Mouse (Mus musculus) CH12.LX (cell line): ENCODE results near the gene Polr2l. TPM values are rescaled to one million over a fixed set of nuclear protein-coding genes. Genes with fewer than 3 reads are reported as not detected.
A peak's percentile ranks its signal among the peaks of the same experiment; 100 is the strongest.
"Not testable (repeated sequence)": the region's sequence is repeated elsewhere in the genome, so short reads cannot be mapped to it uniquely, and the experiment has no call there.

Source experiments
- DNase-seq: peaks from one replicate; pipeline ENCODE4 v3.0.0-alpha.2; 2013; ENCODE audit errors: extremely low read depth
- H3K27ac ChIP-seq: 2 replicates; pipeline ENCODE4 v1.5.1; 2012; ENCODE audit warnings: low read depth, mild to moderate bottlenecking, control low read depth, moderate library complexity; ENCODE audit not compliant: insufficient read depth
- H3K27me3 ChIP-seq: replicated peaks from 2 replicates; pipeline ENCODE3; 2012; ENCODE audit warnings: inconsistent platforms
- H3K36me3 ChIP-seq, 2 experiments: replicated peaks in 1 of 2; 2 replicates each; pipeline versions ENCODE3 to v1.6.1; 2012; ENCODE audit warnings: inconsistent platforms in 1 of 2, low read length in 1 of 2, mild to moderate bottlenecking in 1 of 2, mixed read lengths in 1 of 2, moderate library complexity in 1 of 2; ENCODE audit not compliant: control insufficient read depth in 1 of 2, insufficient read depth in 1 of 2
- H3K4me1 ChIP-seq, 2 experiments: 2 replicates each; pipeline ENCODE4 v1.6.1; 2012; ENCODE audit warnings: inconsistent platforms in 1 of 2, moderate library complexity in 1 of 2; ENCODE audit not compliant: insufficient read depth in 2 of 2, control insufficient read depth in 1 of 2
- H3K4me2 ChIP-seq: 2 replicates; pipeline ENCODE4 v1.6.1; 2012; ENCODE audit warnings: low read depth, mild to moderate bottlenecking, control low read depth; ENCODE audit not compliant: poor library complexity, insufficient read depth, severe bottlenecking
- H3K4me3 ChIP-seq, 3 experiments: fragments of 150-350 bp in 1 of 3; sonication (generic) in 1 of 3; replicated peaks in 1 of 3; 2 replicates each; pipeline versions ENCODE3 to v1.5.1; 2011 to 2012; ENCODE audit warnings: low read depth in 2 of 3, low read length in 2 of 3, mild to moderate bottlenecking in 2 of 3, moderate library complexity in 2 of 3, control low read depth in 1 of 3, improper control_type of control experiment in 1 of 3, inconsistent platforms in 1 of 3, mixed read lengths in 1 of 3; ENCODE audit not compliant: poor library complexity in 1 of 3
- H3K79me2 ChIP-seq: replicated peaks from 2 replicates; pipeline ENCODE4 v1.6.1; 2012; ENCODE audit warnings: mild to moderate bottlenecking, moderate library complexity; ENCODE audit not compliant: control insufficient read depth, poor library complexity, insufficient read depth, severe bottlenecking; ENCODE audit errors: extremely low read depth
- H3K9ac ChIP-seq: 2 replicates; pipeline ENCODE4 v1.6.1; 2012; ENCODE audit warnings: low read depth, mild to moderate bottlenecking, control low read depth, moderate library complexity; ENCODE audit not compliant: insufficient read depth
- H3K9me3 ChIP-seq: replicated peaks from 2 replicates; pipeline ENCODE3; 2012; ENCODE audit warnings: low read length, inconsistent platforms, mixed read lengths
- BHLHE40 ChIP-seq: IDR thresholded peaks from 2 replicates; pipeline ENCODE4 v1.6.1; 2011; ENCODE audit warnings: mild to moderate bottlenecking, low read depth, low read length, improper control_type of control experiment
- CHD1 ChIP-seq: IDR thresholded peaks from 2 replicates; pipeline ENCODE4 v1.6.1; 2012; ENCODE audit warnings: low read depth, low read length, improper control_type of control experiment, inconsistent platforms
- E2F4 ChIP-seq: IDR thresholded peaks from 2 replicates; pipeline ENCODE4 v1.6.1; 2011; ENCODE audit warnings: low read depth, low read length, improper control_type of control experiment; ENCODE audit not compliant: insufficient replicate concordance
- ELF1 ChIP-seq: IDR thresholded peaks from 2 replicates; pipeline ENCODE4 v1.6.1; 2014; ENCODE audit warnings: low read depth, mild to moderate bottlenecking, inconsistent platforms, low read length, improper control_type of control experiment
- EP300 ChIP-seq: IDR thresholded peaks from 2 replicates; pipeline ENCODE4 v1.6.1; 2011; ENCODE audit warnings: low read length, improper control_type of control experiment
- ETS1 ChIP-seq: conservative IDR thresholded peaks from 2 replicates; pipeline ENCODE4 v1.6.1; 2012; ENCODE audit warnings: low read depth, mild to moderate bottlenecking, inconsistent platforms, low read length, improper control_type of control experiment, moderate library complexity
- HCFC1 ChIP-seq: IDR thresholded peaks from 2 replicates; pipeline ENCODE4 v1.6.1; 2012; ENCODE audit warnings: low read depth, mild to moderate bottlenecking, inconsistent platforms, low read length, improper control_type of control experiment
- IRF4 ChIP-seq: IDR thresholded peaks from 2 replicates; pipeline ENCODE4 v1.6.1; 2014; ENCODE audit warnings: low read depth, mild to moderate bottlenecking, inconsistent platforms, low read length, improper control_type of control experiment
- JUN ChIP-seq: IDR thresholded peaks from 2 replicates; pipeline ENCODE4 v1.6.1; 2011; ENCODE audit warnings: low read depth, mild to moderate bottlenecking, low read length, improper control_type of control experiment, moderate library complexity; ENCODE audit not compliant: insufficient read depth
- JUND ChIP-seq: conservative IDR thresholded peaks from 2 replicates; pipeline ENCODE4 v1.6.1; 2011; ENCODE audit warnings: low read depth, low read length, improper control_type of control experiment
- KAT2A ChIP-seq: IDR thresholded peaks from 2 replicates; pipeline ENCODE4 v1.6.1; 2012; ENCODE audit warnings: low read length, improper control_type of control experiment, inconsistent platforms; ENCODE audit not compliant: insufficient replicate concordance
- MAFK ChIP-seq: IDR thresholded peaks from 2 replicates; pipeline ENCODE4 v1.6.1; 2011; ENCODE audit warnings: low read length, improper control_type of control experiment; ENCODE audit not compliant: insufficient replicate concordance
- MAX ChIP-seq: IDR thresholded peaks from 2 replicates; pipeline ENCODE4 v1.6.1; 2011; ENCODE audit warnings: low read length, improper control_type of control experiment
- MAZ ChIP-seq: IDR thresholded peaks from 2 replicates; pipeline ENCODE4 v1.6.1; 2012; ENCODE audit warnings: low read depth, mild to moderate bottlenecking, inconsistent platforms, low read length, improper control_type of control experiment, moderate library complexity
- MEF2A ChIP-seq: IDR thresholded peaks from 2 replicates; pipeline ENCODE4 v1.6.1; 2014; ENCODE audit warnings: low read depth, mild to moderate bottlenecking, inconsistent platforms, low read length, improper control_type of control experiment, borderline replicate concordance
- MXI1 ChIP-seq: IDR thresholded peaks from 2 replicates; pipeline ENCODE4 v1.6.1; 2011; ENCODE audit warnings: mild to moderate bottlenecking, low read depth, low read length, improper control_type of control experiment
- MYC ChIP-seq: IDR thresholded peaks from 2 replicates; pipeline ENCODE4 v1.6.1; 2011; ENCODE audit warnings: low read depth, mild to moderate bottlenecking, improper control_type of control experiment, low read length
- NELFE ChIP-seq: IDR thresholded peaks from 2 replicates; pipeline ENCODE4 v1.6.1; 2011; ENCODE audit warnings: low read depth, low read length, improper control_type of control experiment
- NRF1 ChIP-seq: IDR thresholded peaks from 2 replicates; pipeline ENCODE4 v1.6.1; 2014; ENCODE audit warnings: low read depth, mild to moderate bottlenecking, inconsistent platforms, low read length, improper control_type of control experiment, moderate library complexity
- PAX5 ChIP-seq: IDR thresholded peaks from 2 replicates; pipeline ENCODE4 v1.6.1; 2012; ENCODE audit warnings: low read length, inconsistent platforms, mixed read lengths
- POLR2A ChIP-seq: IDR thresholded peaks from 2 replicates; pipeline ENCODE4 v1.6.1; 2011; ENCODE audit warnings: low read depth, mild to moderate bottlenecking, improper control_type of control experiment, low read length
- POLR2AphosphoS2 ChIP-seq: IDR thresholded peaks from 2 replicates; pipeline ENCODE4 v1.6.1; 2011; ENCODE audit warnings: low read depth, low read length, improper control_type of control experiment
- RCOR1 ChIP-seq: conservative IDR thresholded peaks from 2 replicates; pipeline ENCODE4 v1.6.1; 2012; ENCODE audit warnings: low read depth, mild to moderate bottlenecking, inconsistent platforms, low read length, improper control_type of control experiment
- SIN3A ChIP-seq: IDR thresholded peaks from 2 replicates; pipeline ENCODE4 v1.6.1; 2012; ENCODE audit warnings: low read length, improper control_type of control experiment, inconsistent platforms
- TBP ChIP-seq: conservative IDR thresholded peaks from 2 replicates; pipeline ENCODE4 v1.6.1; 2011; ENCODE audit warnings: low read depth, low read length, improper control_type of control experiment
- TCF12 ChIP-seq: IDR thresholded peaks from 2 replicates; pipeline ENCODE4 v1.6.1; 2014; ENCODE audit warnings: low read depth, mild to moderate bottlenecking, inconsistent platforms, low read length, improper control_type of control experiment
- UBTF ChIP-seq: IDR thresholded peaks from 2 replicates; pipeline ENCODE4 v1.6.1; 2012; ENCODE audit warnings: low read depth, mild to moderate bottlenecking, inconsistent platforms, low read length, improper control_type of control experiment, moderate library complexity
- USF1 ChIP-seq: IDR thresholded peaks from 2 replicates; pipeline ENCODE4 v1.6.1; 2014; ENCODE audit warnings: low read depth, mild to moderate bottlenecking, inconsistent platforms, low read length, improper control_type of control experiment
- USF2 ChIP-seq: conservative IDR thresholded peaks from 2 replicates; pipeline ENCODE4 v1.6.1; 2011; ENCODE audit warnings: low read depth, low read length, improper control_type of control experiment
- ZMIZ1 ChIP-seq: IDR thresholded peaks from 2 replicates; pipeline ENCODE4 v1.6.1; 2012; ENCODE audit warnings: low read depth, mild to moderate bottlenecking, inconsistent platforms, low read length, improper control_type of control experiment
- ZNF384 ChIP-seq: IDR thresholded peaks from 2 replicates; pipeline ENCODE4 v1.6.1; 2012; ENCODE audit warnings: low read depth, low read length, improper control_type of control experiment, inconsistent platforms
- dilution Hi-C: fragments of 300-500 bp; cut with MboI; formaldehyde crosslinking; loops from 2 replicates; pipeline ENCODE4 v1.14.3; 2020; ENCODE audit warnings: low sequenced_read_pairs; ENCODE audit not compliant: extremely low pct_unique_long_range_greater_than_20kb, extremely low pct_ligation_motif_present
- in situ Hi-C: fragments of 300-500 bp; cut with MboI; formaldehyde crosslinking; loops from 3 replicates; pipeline ENCODE4 v1.14.3; 2019; ENCODE audit warnings: low sequenced_read_pairs, low pct_ligation_motif_present, low pct_unique_long_range_greater_than_20kb, mixed read lengths
- polyA plus RNA-seq: library from polyadenylated mRNA; unstranded; fragments of >175 nt; gene quantifications from 2 replicates; pipeline ENCODE4 v1.2.1, GENCODE M21; 2012; ENCODE audit warnings: low read depth; ENCODE audit not compliant: insufficient read length
- total RNA-seq, 2 experiments: library from RNA; depleted of rRNA; stranded (reverse); fragments of 300-350 nt in 1 of 2; fragments of >200 nt in 1 of 2; gene quantifications; 2 replicates each; pipeline ENCODE4 v1.2.3; 2012 to 2014

Polr2l gene
- total and polyA plus RNA-seq, 3 experiments: 35.7 to 82.3 (median 64.8) TPM

GRCm38 (mm10) chr7:141447110-141447991 is 27.6 kb downstream of the Polr2l start, which contains the start of gene Rplp2:
TSS of gene Rplp2 (plus strand) at chr7:141447370.
- H3K4me1 ChIP-seq: peaks cover 3 to 46% of the 10 kb centered on the region in 2 experiments; a peak in 3 of 4 replicates
- peak; percentile 97 for DNase-seq

GRCm38 (mm10) chr7:141446374-141446773 is 28.6 kb downstream of the Polr2l start:
- TF ChIP-seq ZNF384: peak; percentile 70
- H3K27ac ChIP-seq, in situ Hi-C loops, dilution Hi-C loops, H3K9me3 ChIP-seq, DNase-seq, H3K27me3 ChIP-seq: not testable (repeated sequence)
- peaks cover 30% of the 10 kb centered on the region for H3K79me2 ChIP-seq
- H3K4me3 ChIP-seq: peak overlapping the region in 2 of 3 experiments; percentile 71 to 97
- peak overlapping the region; percentile 57 for H3K4me2 ChIP-seq
- H3K9ac ChIP-seq: peak overlapping the region; percentile 67; the same call in 1 of the 2 replicates
- peaks cover 33 to 44% of the 10 kb centered on the region in 2 experiments for H3K36me3 ChIP-seq
- H3K4me1 ChIP-seq: peaks cover 10 to 56% of the 10 kb centered on the region in 2 experiments

More at GRCm38 (mm10) chr7:141447110-141447991, 27.6 kb downstream of the Polr2l start, which contains the start of gene Rplp2:
- H3K9ac ChIP-seq: peak within 1 kb of the TSS; percentile 95
- peaks cover 26% of the 10 kb centered on the region for H3K79me2 ChIP-seq
- in situ Hi-C loops (no loop called here), dilution Hi-C loops (no loop called here)
- H3K4me3 ChIP-seq: peak within 1 kb of the TSS; percentile 71 to 97 (median 97)
- H3K36me3 ChIP-seq: peaks cover 33 to 44% of the 10 kb centered on the region in 2 experiments
- H3K27me3 ChIP-seq: no peaks in the 10 kb centered on the region
- H3K27ac ChIP-seq: peak within 1 kb of the TSS; percentile 63
- H3K9me3 ChIP-seq: no peaks in the 10 kb centered on the region
- TF ChIP-seq USF1: peak; percentile 68
- TF ChIP-seq ELF1: peak; percentile 94
- TF ChIP-seq NELFE: peak; percentile 98
- TF ChIP-seq E2F4: no peak
- 0 out of 2 replicates have a peak, but pooled peaks have one; percentile 77 for TF ChIP-seq POLR2AphosphoS2
- TF ChIP-seq MYC: peak; percentile 99
- TF ChIP-seq EP300: no peak
- TF ChIP-seq MXI1: peak; percentile 99
- TF ChIP-seq TCF12: peak; percentile 90
- no peak for TF ChIP-seq JUN
- TF ChIP-seq MAZ: 0 out of 2 replicates have a peak, but pooled peaks have one; percentile 20
- peak; percentile 97 for TF ChIP-seq MAX
- TF ChIP-seq TBP: peak; percentile 65
- TF ChIP-seq MEF2A: no peak
- TF ChIP-seq POLR2A: peak; percentile 93
- peak; percentile 52 for TF ChIP-seq ZMIZ1
- peak; percentile 95 for TF ChIP-seq HCFC1
- no peak for TF ChIP-seq IRF4
- peak; percentile 73 for TF ChIP-seq BHLHE40
- TF ChIP-seq ETS1: no peak
- peak; percentile 61 for TF ChIP-seq NRF1
- TF ChIP-seq KAT2A: peak; percentile 83; the same call in 1 of the 2 replicates
- TF ChIP-seq JUND: no peak
- TF ChIP-seq ZNF384: peak; percentile 68
- TF ChIP-seq CHD1: no peak
- 0 out of 2 replicates have a peak, but pooled peaks have one; percentile 15 for TF ChIP-seq USF2
- no peak for TF ChIP-seq PAX5
- TF ChIP-seq RCOR1: no peak
- TF ChIP-seq UBTF: no peak
- no peak for TF ChIP-seq MAFK
- peak; percentile 93 for TF ChIP-seq SIN3A
- peak within 1 kb of the TSS; percentile 74 for H3K4me2 ChIP-seq
